Mouse (Mus musculus) retina, adult 2 months (tissue): ENCODE measurements at regions not wholly inside any gene's neighbourhood (a gene's known extent, or its start where the extent isn't known, plus 50 kb on each side); places are given as distances from the start of the nearest gene placed in this dataset.
"Not testable (repeated sequence)": the region's sequence is repeated elsewhere in the genome, so short reads cannot be mapped to it uniquely, and the experiment has no call there.

Experiments used
- DNase-seq: peaks from one replicate; pipeline ENCODE4 v3.0.0-alpha.2; 2012; ENCODE audit warnings: low read depth, low spot score

DNA sequence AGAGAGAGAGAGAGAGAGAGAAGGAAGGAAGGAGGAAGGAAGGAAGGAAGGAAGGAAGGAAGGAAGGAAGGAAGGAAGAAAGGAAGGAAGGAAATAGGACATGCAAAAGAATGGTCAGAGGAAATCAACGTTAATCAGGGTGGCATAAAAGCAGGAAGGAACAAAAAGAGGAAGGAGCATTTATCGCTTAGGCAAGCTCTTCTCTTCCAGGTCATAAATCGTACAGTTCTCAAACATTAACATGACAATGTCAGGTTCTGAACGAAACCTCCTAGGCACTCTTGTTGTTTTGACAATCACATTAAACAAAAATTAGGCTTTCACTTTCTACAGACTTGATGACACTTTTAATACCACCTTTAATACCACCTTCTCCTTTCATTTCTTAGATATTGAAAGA, 594.0 kb downstream of the Efna5 start:
- no peak for DNase-seq

DNA sequence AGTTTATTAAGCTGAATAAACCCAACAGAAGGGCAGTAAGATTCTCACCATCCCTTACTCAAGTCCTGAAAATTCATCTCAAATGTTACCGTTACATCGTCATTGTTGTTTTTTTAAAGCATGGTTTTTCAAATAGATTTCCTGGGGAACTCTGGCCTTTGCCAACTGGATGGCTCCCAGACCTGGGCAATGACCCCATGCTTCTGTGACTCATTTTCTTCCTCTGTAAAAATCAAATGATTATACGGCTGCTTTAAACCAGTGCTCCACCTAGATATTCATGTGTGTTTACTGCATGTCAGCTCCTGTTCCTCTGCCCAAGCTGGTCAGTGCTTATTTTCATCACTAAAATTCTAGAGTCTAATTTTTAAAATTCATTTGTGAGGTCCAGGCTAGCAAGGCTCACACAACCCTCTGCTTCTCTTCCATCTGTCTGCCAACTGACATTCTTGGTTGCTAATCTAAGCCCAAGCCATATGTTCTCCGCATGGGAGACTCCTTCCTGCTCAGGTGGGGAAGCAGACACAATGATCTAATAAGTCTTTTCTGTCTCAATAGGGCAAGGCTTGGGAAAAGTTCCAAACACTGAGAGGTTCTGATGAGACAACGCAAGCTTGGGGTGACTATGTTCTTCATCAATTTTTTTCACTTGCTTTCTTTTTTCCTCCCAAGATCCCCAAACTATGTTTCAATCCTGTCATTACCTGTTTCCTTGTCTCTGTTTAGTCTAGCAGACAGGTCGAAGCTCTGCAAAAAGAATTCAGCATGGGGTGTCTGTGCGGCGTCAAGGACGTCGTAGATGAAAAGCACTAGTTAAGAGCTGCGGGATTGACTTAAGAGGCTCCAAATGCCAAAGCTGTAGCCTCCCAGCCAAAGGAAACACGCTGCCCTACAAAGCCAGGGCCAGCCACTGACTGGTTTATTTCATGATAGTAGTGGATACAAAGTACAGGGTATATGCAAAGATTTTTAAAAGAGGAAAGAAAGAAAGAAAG, 594.7 kb downstream of the Efna5 start:
- DNase-seq = no peak

DNA sequence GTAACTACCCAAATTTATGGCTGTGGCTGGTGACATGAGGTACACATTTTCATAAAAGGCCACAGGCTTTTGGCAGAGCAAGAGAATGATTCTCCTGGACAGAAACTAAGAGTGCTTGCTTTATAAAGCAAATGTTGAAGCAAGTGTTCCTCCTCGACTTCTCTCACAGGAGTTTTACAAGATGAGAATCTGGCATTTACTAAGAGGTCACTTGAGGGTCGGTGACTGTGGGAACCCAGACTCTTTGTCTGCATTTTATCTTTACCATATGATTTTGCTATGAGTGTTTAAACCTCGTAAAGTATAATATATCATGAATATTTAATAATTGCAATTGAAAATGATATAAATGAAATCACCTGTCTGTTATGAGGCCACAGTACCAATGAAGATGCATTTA, 600.9 kb downstream of the Efna5 start:
- no peak for DNase-seq

DNA sequence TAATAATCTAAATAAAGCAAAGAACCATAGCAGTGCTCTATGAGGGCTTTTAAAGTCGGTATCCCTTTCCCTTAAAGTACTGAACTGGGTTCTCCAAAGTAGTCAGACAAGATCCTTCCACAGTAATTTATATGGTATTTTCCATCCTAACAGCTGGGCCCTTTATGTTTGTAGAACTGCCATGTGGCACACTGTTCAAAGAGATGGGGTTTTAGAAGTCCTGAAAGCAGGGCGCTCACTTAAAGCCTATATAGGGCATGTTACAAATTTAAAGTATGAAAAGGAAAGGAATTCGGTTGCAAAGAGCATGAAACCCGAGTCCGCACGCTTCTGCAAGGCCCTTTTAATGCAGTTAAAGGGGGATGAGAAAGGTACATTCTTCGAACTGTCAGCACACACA, 609.7 kb downstream of the Efna5 start:
- DNase-seq = no peak

DNA sequence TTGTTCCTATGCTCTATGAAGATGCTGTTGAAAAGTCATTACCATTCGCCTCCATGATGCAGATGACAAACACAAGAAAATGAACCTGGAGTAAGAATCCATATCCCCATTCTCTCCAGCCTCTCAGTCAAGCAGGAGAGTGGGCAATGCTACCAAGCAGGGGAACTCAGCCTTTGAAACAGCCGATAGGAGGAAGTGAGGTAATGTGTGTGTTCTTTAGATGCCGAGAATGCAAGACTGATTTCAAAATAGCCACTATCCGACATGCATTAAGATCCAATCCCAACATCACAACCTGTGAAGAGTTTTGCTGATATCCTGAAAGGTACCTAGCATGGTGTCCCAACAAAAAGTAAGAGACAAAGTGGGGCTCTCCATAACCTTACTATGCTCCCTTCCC, 611.8 kb downstream of the Efna5 start:
- no peak for DNase-seq

DNA sequence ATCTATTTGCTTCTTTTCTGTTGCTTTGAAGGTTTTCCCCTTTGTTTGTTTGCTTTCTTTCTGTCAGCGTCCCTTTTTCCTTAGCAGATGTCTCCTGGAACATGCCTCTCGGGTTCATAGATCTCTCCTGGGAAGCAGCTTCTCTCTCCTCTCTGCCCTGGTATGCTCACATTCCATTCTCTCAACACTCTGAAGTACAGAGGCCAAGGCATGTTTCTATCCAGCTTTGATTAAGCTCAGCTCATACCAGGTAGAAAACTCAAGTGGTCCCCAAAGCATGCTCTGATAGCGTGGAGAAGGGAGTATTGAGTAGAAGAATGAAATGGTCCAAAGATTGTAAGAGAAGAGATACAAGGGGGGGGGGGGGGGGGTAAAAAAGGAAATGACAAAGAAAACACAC, 627.7 kb downstream of the Efna5 start:
- no peak for DNase-seq

DNA sequence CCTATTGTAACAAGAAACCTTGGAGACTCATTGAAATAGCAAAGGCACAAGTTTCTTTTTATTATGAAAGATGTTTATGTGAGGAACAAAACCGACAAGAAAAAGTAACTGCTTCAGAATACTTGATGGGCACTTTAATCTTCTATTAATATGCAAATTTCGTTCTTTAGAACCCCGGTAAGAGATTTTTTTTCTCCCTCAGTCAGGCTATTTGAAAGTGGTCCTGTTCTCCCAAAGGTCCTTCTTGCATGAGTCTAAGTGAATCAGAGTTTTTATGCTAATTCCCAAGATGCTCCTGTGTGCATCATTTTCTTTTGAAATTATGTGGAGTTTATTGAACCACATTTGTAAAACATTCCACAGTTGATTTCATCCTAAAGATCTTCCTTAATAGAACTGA, 633.1 kb downstream of the Efna5 start:
- no peak for DNase-seq

DNA sequence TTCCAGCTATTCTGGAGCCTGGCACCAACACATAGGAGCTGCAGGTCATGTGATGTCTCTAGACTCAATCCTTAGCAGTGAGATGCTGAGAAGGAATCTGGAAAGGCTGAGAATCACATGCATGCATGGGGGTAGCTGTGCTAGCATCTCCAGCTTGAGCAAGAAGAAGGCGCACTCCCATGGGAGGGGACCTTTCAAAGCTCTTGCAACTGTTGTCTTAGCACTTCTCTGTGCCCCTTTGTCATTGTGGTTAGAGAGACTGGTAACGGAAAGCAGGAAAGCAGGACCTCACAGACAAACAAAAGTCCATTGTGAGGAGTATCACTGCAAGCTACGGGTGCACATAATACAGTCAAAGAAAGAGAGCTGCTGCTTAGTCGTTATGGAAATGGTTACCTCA, 634.5 kb downstream of the Efna5 start:
- no peak for DNase-seq

DNA sequence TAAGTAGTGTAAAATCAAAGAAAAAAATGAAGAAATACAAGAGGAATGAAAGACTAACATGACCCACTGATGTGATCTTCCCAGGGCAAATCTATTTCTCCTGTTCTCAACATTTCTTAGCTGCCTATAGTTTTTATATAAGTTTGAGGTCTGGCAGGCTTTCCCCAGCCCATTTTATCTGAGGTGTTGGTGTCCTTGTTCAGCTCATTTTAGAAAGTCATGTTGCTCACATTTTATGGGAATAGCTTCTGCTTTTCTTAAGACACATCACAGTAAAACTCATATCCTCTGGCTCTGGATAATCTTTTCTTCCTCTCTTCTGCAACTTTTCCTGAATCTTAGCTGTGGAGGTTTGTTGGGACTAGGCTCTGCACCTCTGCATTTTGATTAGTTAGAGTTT, 650.2 kb downstream of the Efna5 start:
- DNase-seq = no peak

DNA sequence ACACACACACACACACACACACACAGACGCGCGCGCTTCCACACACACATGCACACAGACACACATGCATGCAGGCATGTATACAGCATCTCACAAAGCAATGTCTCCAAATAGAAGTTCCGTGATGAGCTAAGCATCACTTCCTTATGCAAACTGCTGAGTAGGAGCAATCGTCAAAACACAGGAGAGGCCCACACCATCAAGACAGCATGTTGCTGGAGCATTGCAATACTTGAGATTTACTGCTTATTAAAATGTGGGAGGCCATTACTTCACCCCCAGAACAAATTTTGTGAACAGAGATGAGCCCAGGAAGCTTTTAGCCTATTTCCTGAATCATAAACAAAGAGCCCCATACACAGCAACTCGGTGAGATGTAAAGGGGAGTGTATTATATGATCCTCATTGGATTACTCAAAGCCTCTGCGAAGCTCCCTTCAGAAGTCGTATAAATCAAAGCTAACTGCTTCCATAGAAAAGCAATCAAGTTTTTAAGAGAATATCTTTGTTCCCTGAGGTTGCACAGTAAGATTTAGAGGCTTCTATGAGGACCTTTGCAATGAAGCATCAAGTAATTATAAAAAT, 670.6 kb downstream of the Efna5 start:
- DNase-seq = no peak

DNA sequence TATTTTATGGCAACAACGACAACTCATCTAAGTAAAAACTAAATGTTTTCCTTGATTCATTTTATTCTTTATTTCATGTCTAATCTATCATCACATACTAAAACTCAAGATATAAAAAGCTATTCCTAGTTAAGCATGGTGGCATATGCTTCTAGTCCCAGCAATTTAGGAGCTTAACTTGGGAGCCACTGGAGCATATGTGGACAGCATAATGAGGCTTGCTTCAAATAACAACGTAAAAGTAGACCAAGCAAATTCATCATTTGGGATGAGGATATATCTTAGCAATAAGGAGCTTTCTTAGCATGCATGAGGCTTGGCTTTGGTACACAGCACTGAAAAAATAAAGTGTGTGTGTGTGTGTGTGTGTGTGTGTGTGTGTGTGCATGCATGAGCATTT, 678.5 kb downstream of the Efna5 start:
- DNase-seq = no peak

DNA sequence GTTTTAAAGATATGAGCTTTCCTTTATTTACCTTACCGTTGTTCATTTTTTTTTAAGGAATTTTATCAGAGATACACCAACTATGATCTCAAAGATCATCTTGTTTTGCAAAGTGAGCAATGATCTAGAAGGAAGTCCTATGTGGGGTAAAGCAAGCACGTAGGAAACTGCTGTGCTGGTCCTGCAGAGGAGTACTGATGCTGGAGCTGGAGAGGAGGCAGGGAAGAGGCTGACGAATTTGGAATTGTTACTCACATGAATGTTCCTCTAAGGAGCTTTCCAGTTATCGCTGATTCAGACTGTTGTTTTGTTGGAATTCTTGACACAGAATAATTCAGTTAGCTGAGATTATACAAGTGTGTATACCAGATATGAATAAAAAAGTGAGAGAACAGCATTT, 680.6 kb downstream of the Efna5 start:
- DNase-seq = no peak

DNA sequence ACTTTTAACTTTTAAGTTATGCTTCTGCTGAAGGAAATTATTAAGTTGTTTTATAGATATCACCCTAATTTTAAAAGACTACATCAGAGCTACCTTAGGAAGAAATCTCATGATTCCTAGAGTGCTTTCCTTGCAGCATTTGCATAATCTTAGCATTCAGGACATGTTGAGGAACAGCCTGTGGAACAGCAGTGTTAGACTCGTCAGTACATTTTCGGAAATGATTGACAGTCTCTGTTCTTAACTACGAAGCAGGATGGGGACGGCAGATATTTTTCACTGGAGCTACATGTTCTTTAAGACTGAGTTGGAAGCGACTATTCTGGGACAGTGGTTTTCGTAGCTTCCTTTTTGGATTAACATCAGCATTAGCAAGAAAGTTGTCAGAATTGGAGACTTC, 681.6 kb downstream of the Efna5 start:
- DNase-seq = no peak

DNA sequence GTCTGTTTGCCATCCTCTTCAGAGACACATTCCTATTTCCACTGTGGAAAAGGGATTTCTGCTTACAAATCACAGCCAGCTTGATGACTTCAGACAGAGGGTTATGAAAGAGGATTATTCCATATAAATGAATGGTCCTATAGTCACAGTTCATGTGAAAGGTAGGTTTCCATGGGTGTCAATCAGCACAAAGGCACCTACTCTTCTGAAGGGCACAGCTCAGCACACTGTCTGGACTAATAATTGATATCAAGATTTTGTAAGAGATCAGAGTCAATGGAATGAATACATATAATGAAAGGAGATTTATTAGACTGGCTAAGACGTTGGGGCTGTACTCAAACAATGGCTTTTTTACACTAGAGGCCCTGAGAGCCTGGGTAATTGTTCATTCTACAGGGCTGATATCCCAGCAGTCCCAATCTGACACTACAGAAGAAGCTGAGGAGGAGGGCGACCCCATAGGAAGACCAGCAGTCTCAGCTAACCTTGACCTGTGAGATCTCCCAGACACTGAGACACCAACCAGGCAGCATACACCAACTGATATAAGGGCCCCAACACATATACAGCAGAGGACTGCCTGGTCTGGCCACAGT, 702.4 kb downstream of the Efna5 start:
- no peak for DNase-seq

DNA sequence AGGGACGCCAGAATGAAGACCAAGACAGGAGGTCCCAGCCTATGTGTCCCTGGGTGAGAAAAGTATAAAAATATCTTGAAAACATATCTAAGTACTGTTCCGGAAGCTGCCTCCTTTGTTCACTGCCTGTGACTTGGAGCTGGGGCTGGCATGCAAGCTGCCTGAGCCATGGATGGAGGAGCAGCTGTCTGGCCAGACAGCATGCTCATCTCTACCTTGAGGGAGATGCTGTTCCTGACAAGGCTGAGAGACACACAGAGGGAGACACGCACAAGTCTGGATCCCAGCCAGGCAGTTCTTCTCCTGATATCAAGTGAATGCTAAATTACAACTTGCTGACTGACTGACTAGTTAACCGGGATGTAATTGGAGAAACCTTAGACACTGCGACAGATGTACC, 704.8 kb downstream of the Efna5 start:
- DNase-seq = no peak

DNA sequence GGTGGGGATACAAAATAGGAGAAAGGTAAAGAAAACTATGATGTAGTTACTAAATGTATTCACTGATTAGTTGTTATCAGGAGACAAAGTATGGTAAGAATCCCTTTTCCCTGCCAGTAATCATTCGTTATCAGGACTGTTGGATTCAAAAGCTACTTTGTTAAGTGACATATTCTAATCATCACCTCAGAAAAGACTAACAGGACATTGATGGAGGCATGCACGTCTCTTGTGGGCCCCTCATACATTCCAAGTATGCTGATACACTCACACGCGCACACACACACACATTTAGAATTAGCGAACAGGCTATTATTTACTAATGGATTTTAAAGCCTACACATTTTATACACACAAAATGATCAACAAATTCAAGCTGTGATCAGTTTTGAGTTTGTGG, 708.8 kb downstream of the Efna5 start:
- no peak for DNase-seq

DNA sequence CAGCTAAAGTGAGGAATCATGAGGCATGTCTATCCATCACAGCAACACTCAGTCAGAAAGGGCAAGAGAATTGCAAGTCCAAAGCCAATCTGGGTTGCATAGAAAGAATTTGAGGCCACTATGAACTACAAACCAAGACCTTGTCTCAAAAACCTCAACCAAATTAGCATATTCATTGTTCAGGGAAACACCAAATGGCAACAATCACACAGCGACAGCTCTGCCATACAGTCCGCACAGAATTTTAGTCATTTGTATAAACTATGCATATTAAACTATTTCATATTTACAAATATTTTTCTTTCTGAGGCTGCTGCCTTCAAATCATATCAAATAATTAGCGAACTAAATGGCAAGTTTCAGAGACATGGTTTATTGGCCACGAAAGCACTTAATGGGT, 709.6 kb downstream of the Efna5 start:
- DNase-seq = no peak

DNA sequence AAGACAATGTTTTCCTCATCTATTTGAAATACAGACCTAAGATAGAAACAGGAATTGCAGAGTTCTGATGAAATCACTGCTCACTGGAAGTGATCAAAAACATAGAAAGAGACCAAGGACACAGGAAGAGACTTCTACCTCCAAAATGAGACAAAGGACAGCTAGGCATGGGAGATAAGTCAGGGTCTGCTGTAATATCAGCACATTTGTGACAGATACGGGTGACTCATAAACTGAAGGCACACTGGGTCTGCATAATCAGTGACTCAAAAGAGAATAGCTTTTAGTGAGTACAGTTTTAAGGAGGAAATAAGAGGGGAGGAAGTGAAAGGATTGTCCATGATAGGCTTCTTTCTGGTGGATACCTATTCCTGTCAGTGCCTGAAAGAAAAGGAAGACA, 719.7 kb downstream of the Efna5 start:
- no peak for DNase-seq

DNA sequence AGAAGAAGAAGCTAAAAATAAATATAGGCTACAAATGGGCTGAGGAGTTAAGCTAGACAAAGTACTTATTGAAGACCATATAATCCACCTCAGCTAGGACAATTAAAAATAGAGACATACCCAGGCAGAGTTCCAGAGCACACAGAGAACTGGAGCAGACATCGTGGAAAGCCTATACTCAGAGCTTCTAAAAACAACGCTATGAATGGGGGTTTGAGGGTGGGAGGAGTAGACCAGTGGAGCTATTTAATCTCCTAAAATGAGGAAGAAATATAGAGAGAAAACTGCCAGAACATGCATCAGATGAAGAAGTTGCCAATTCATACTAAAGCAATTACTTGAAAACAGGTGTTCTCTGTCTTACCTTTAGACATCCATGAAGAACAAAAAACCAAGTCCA, 720.8 kb downstream of the Efna5 start:
- DNase-seq = no peak

DNA sequence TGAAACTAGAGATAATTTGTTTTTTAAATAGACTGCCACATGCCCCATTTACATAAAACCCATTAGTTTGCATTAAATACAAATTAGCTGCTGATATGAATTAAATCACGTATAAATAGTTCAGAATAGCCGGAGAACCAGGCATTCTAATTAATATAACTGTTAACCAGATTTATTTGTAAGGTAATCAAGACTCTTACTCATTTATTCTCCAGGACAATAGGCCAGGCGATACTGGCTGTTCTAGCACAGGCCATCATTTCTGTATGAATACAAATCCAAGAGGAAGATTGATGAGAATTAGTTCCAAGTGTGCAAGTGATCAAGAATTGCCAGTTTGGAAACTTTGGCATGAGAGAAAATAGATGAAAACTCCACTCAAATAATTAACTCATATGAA, 746.1 kb downstream of the Efna5 start:
- DNase-seq = no peak

DNA sequence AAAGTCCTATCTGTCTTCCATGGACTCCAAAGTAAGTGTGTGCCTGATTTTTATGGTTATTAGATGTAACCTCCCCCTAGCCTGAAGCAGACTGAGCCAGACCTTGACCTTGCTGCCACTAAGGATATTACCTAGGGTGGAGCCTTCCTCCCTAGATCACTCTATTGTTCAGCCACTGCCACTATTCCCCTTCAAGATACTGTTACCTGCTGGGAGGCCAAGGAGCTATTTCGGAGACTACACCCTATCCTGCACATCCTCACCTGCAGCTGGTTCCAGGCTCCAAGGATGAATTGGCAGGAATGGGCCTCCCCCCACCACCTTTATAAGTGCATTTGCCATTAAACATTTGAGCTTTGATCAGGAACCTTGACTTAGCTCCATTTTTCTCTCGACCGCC, 769.4 kb downstream of the Efna5 start:
- DNase-seq = not testable (repeated sequence)

DNA sequence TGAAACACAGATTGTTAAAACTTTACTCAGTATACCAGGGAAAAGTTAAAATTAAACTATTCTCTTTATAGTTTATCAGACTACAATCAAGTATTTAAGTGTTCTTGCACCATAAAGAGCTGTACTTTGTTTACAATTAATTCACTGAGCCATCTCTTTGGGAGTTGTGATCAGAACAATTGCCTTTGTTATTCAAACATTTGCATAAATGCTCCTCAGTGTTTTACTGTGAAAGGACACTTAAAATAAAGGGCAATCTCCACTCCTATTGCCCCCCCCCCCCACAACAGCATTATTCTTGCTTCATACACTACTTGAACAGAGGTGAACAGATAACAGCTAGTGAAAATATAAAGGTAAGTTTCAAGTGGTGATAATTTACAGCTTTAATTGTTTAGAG, 772.1 kb downstream of the Efna5 start:
- DNase-seq = no peak

DNA sequence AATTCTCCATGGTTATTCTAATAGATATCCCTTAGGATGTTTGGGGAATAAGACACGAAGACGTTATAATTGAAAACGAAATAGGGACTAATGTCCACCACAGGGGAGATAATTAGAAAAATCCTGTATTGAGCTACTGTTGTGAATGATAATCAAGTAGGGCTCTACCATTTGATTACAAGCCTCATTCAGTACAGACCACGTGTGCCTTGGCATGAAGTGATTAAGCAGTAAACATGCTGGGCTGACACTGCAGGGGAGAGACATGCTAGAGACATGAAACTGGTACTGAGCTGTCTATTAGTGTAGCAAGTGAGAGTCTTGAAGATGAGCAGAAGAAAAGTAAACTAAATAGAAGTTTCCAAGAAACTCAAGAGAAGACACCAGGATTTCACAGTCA, 797.8 kb downstream of the Efna5 start:
- DNase-seq = no peak
